Mouse (Mus musculus) right cerebral cortex, postnatal 10 days (tissue): Measurements from ENCODE around the gene D11Wsu47e.
A peak's percentile ranks its signal among the peaks of the same experiment; 100 is the strongest.

Experiments used
- DNase-seq, 2 experiments: peaks; one replicate each; pipeline ENCODE4 v3.0.0; 2021; ENCODE audit warnings: low spot score in 2 of 2

The D11Wsu47e gene

GRCm38 (mm10) chr11:113703758-113704157 is 19.5 kb downstream of the D11Wsu47e start:
- DNase-seq: peak; percentile 87 to 89

- DNase-seq: no peak
Observed at GRCm38 (mm10) chr11:113705966-113706652, 21.9 kb downstream of the D11Wsu47e start.

GRCm38 (mm10) chr11:113708629-113709213 is 24.5 kb downstream of the D11Wsu47e start:
- DNase-seq: no peak

GRCm38 (mm10) chr11:113709272-113709671 is 25.1 kb downstream of the D11Wsu47e start:
- no peak for DNase-seq

DNA sequence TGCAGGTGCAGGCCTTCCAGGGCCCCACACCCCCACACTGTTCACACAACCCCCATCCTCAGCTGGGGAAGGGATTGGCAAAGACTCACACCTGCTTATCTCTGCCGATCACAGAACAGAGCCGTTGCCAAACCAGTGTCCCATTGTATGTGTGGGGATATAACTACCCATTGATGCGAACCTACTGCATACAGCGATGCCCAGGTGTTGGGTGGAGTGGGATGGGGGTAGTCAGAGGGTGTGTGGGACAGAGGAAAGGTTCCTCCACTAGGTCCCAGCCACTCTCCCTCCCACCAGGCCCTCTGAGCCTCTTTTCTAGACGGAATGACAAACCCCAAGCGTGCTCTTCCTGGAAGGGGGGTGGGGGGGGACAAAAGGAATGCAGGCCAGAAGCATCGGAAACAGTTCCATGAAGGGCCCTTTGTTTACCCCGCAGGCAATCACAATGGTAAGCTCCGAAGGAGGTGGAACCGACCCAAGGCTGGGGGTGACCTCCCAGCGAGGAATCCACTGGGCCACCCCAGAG is 25.6 kb downstream of the D11Wsu47e start, which contains the start of gene Cpsf4l:
TSS of gene Cpsf4l (minus strand) at position 287 of the 526 bp plus-strand sequence.
- DNase-seq: no peak

- no peak for DNase-seq
Observed at GRCm38 (mm10) chr11:113710257-113710777, 26.1 kb downstream of the D11Wsu47e start.

GRCm38 (mm10) chr11:113711061-113711460 is 26.8 kb downstream of the D11Wsu47e start:
- DNase-seq: no peak

DNA sequence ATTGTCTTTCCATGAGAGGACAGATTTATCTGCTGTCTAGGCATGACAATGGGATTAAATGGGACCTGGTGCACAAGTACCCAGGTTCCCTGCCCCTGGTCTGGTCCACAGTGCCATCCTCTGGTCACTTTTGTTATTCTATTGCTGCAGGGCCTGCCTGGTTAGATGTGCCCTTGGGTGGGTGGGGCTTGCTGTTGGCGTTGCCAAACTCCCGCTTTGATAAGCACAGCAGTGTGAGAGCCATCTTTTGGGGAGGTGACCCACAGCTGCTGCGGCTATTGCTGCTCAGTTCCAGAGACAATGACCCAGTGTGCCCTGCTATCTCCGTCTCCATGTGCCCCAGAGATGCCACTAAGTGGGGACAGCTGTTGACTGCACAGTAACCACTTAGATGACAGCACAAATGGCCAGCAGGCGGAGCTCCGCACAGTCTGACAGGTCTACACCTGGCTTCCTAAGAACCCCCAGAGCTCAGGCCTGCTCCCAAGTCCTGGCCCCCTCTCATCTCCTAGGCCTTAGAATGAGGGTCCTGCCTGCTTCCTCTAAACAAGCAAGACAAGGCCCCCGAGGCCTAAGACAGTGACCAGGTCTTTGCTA is 31.0 kb downstream of the D11Wsu47e start:
- no peak for DNase-seq

- no peak for DNase-seq
Observed at GRCm38 (mm10) chr11:113716132-113716531, 31.9 kb downstream of the D11Wsu47e start.

- no peak for DNase-seq
Observed at GRCm38 (mm10) chr11:113717767-113718424, 33.7 kb downstream of the D11Wsu47e start.

DNA sequence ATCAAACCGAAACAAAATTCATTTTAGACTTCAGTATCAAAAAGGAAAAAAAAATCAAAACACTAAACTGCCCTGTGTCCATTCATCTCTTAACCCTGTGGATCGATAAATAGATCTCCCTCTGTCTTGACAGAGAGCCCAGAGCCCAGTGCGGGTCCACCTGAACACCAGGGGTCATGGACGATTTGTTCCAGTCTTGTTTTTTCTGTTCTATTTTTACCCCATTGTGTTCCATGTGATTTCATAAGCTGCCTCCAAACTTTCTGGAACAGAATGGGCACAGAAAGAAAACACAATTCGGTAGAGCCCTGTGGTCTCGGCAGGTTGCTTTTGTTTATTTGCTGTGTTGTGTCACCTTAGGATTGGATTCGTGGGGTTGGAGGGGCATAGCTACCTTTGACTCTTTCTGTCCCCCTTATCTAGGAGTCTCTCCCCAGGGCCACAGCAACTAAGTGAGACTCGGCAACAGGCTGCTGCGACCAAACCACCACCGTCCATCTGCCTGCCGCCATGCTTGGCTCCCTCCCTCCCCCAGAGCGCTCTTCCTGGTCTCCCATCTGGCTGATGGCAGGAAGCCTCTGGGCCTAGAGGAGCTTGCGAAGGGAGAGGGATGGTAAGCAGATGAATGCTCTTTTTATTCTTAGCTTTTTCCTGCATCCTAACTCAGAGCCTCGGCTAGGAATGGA is 38.3 kb downstream of the D11Wsu47e start:
- peak; percentile 63 for DNase-seq

- DNase-seq: no peak
Observed at GRCm38 (mm10) chr11:113725235-113726048, 41.2 kb downstream of the D11Wsu47e start.

DNA sequence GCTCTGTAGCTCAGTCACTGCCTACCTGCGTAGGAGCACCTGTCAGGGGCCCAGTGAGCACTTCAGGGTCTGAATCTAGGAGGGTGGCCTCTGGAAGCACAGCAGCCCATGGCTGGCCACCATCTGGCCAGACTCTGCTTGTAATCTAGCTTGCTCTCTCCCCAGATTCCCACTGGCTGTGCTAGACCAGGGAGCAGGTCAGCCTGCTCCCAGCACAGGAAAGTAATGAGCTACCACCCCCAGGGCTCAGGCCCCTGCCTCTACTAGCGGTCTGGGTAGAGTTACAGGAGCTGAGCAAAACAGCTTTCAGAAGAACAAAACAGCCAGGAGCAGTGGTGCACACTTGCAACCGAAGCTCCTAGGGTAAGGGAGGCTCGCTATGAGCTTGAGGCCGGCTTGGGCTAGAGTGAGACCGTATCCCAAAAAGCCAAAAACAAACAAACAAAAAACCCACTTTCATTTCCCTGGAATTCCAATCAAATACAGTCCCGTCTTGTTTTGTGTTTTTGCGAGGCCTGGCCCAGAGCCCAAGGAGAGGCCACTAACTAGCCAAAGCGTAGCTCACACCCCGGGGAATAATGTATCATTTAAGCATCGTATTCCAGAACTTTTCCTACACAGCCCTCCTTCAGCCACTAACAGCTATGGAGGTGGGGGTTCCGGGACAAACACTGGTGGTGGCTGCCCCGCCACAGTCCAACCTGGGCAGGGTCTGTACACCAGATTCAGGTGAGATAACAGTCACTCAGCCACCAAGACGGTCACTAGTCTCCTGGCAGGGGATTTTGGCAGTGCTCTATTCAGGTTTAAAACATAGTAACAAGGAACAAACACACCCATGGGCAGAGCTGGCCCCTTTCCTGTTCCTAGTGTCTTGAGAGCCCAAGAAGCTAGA is 43.0 kb downstream of the D11Wsu47e start:
- DNase-seq: no peak

DNA sequence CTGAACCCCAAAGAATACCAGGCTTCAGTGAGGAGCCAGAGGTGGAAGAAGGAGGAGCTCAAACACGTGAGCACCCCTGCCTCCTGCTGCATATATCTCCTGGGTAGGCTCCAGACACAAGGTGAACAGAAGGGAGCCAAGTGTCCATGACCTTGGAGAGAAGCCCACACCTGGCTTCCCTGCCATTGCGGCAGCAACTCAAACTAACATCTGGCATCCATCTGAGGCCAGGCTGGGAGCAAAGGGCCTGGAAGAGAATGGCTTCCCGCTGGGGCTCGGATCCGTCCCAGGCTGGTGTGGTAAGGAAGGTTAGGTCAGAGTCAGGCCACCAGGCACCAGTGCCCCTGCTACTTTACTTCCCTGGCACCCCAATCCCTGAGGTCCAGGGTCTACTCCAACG is 43.8 kb downstream of the D11Wsu47e start:
- DNase-seq: no peak

DNA sequence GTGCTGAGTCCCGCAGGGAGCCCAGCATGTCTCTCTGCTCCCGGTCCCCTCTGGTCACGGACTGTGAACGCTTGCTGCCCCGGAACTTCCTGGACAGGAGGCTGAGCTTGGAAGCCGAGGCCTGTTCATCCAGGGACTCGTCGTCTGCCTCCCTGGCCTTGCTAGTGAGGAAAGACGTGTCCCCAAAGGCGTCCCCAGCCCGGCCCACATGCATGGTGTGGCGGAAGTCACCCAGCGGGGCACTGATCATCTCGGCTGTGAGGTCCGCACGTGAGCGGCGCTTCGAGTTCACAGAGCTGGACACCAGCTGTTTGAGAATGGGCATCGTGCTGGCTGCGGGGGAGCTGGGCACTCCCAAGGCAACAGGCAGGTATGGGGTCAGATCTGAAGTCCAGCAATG is 45.0 kb downstream of the D11Wsu47e start:
- no peak for DNase-seq

GRCm38 (mm10) chr11:113729917-113730316 is 45.7 kb downstream of the D11Wsu47e start:
- no peak for DNase-seq

GRCm38 (mm10) chr11:113730879-113731278 is 46.7 kb downstream of the D11Wsu47e start:
- no peak for DNase-seq

DNA sequence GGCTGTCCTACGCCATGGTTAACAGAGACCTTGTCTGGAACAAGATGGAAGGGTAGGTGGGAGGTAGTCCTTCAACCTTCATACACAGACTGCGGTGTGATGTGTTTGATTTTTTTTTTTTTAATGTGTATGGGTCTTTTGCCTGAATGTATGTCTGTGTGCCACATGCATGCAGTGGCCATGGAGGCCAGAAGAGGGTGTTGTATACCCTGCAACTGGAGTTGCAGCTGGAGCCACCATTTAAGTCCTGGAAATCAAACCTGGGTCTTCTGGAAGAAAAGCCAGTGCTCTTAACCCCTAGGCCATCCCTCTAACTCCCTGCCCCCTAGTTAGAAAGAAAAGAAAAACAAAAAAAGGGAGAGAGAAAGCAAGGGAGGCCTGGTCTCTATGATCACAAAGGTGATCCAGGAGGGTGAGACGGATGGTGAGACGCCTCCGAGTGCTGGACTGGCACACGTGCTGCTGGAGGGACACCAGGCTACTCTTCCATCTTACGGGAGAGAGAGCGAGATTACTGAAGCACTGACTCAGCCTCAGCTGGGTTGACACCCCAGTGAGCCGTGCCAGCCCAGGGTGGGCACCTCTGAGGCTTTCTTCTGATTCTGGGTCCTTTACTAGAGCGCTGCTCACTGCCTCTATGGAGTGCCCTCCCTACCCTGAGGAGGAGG is 47.9 kb downstream of the D11Wsu47e start:
- no peak for DNase-seq
